Mouse (Mus musculus): ENCODE data around the gene Ghr.

- TF ChIP-seq CTCF (conservative IDR thresholded peaks at IDR 0.05; ENCODE audit: insufficient read depth, insufficient read length, low read depth, low read length), result no peak
- no peak for TF ChIP-seq POLR2A (IDR thresholded peaks at IDR 0.05; ENCODE audit: low read depth, low read length)
These were observed 174.8 kb downstream of the Ghr start for GRCm38 (mm10) chr15:3408478-3408877.
